Mouse (Mus musculus): ENCODE data around the gene 4930442H23Rik.
"Not testable (repeated sequence)": the region's sequence is repeated elsewhere in the genome, so short reads cannot be mapped to it uniquely, and the experiment has no call there.

GRCm38 (mm10) chr10:81217267-81217666, 33.6 kb upstream of the 4930442H23Rik start:
- peak; percentile 44; the same call in 1 of the 2 replicates for TF ChIP-seq CTCF (IDR thresholded peaks at IDR 0.05; ENCODE audit: borderline replicate concordance, extremely low read depth, insufficient read depth, insufficient read length)
- TF ChIP-seq POLR2A (IDR thresholded peaks at IDR 0.05; ENCODE audit: borderline replicate concordance, extremely low read depth, insufficient read depth, insufficient read length, poor library complexity, severe bottlenecking): not testable (repeated sequence)

Measured in brain, embryonic 14.5 days (tissue).